Mouse (Mus musculus) C2C12 (cell line): ENCODE data around the gene Tnnt2.

Source experiments
- CEBPB ChIP-seq: IDR thresholded peaks from one replicate; pipeline ENCODE4 v1.6.1; 2011; ENCODE audit warnings: low read depth, mild to moderate bottlenecking, control low read depth, moderate library complexity
- CTCF ChIP-seq: IDR thresholded peaks from one replicate; pipeline ENCODE4 v1.5.1; 2011; ENCODE audit not compliant: control insufficient read depth, insufficient read depth, insufficient read length
- MAX ChIP-seq: IDR thresholded peaks from one replicate; pipeline ENCODE4 v1.6.1; 2011; ENCODE audit warnings: mild to moderate bottlenecking, control low read depth
- MYOD1 ChIP-seq: IDR thresholded peaks from one replicate; pipeline ENCODE4 v1.6.1; 2011; ENCODE audit warnings: low read depth; ENCODE audit not compliant: control insufficient read depth, insufficient read length
- USF1 ChIP-seq: IDR thresholded peaks from one replicate; pipeline ENCODE4 v1.6.1; 2011; ENCODE audit warnings: low read depth, mild to moderate bottlenecking, control low read depth, moderate library complexity

DNA sequence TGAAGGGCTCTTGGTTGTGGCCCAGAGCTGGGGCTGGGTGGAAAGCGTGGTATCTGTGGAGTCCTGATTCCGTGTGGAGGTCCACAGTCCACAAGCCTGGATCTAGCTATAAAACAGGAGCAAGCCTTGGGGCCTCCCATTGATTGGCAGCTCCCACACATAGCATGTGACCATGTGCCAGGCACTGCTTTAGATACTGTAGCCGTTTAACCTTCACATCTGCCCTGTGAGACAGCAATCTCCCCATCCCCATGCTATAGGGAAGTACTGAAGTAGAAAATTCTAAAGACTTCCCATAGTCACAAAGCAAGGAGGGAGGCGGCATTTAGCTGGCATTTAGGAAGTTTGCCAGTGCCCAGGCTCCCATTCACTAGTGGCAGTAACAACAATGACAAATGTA, 23.1 kb upstream of the Tnnt2 start:
- TF ChIP-seq CTCF, result no peak
- TF ChIP-seq USF1, result no peak
- no peak for TF ChIP-seq MAX
- TF ChIP-seq MYOD1, result no peak
- no peak for TF ChIP-seq CEBPB
